Mouse (Mus musculus): ENCODE results near the gene Atp5k.

Gene Atp5k

GRCm38 (mm10) chr5:108427186-108427585 lies 7.1 kb downstream of the Atp5k start:
- peak; percentile 67 for DNase-seq (ENCODE audit: low read depth, low spot score)

DNA sequence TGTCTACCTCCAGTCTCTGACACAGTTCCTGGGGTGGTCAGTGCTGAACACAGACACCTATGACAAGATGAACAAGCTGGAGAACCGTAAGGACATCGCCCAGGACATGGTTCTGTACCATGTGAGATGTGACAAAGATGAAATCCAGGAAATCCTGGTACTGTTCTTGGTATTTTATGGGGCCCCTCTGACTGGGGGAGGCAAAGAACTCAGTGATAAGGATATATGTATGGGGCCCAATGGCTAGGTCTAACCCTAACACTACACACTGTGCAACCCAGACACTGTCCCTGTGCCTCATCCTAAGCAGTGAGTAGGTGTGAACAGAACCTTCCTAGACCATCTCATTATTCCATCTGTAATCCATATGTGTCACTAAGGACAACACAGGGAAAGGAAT lies 10.8 kb downstream of the Atp5k start:
- DNase-seq (ENCODE audit: low read depth, low spot score) = no peak

- DNase-seq (ENCODE audit: low read depth, low spot score) = no peak
Observed at GRCm38 (mm10) chr5:108422741-108423140, 11.5 kb downstream of the Atp5k start.

GRCm38 (mm10) chr5:108414711-108415110 lies 19.5 kb downstream of the Atp5k start:
- DNase-seq (ENCODE audit: low read depth, low spot score) = no peak

DNA sequence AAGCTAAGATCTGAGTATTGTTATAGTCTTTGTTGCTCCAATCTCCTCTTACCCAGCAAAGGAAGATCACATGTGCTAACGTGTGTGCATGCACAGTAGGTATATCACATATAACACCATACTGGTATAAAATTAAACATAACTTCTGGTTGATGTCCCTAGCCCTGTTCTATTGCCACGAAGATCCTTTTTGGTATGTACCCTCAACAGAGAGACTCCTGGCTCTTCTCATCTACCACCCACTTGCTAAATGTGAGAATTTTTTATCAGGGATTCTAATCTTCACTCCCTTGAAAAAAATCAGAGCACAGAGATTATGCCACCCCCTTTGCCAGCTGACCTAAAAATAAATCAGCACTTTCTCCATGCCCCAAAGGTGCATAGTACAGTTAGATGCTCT lies 27.3 kb downstream of the Atp5k start:
- DNase-seq (ENCODE audit: low read depth, low spot score) = no peak

- no peak for DNase-seq (ENCODE audit: low read depth, low spot score)
Observed at GRCm38 (mm10) chr5:108405460-108405859, 28.8 kb downstream of the Atp5k start.

- no peak for DNase-seq (ENCODE audit: low read depth, low spot score)
Observed at GRCm38 (mm10) chr5:108403453-108403852, 30.8 kb downstream of the Atp5k start.

GRCm38 (mm10) chr5:108389744-108390143 lies 44.5 kb downstream of the Atp5k start:
- DNase-seq (ENCODE audit: low read depth, low spot score) = no peak

DNA sequence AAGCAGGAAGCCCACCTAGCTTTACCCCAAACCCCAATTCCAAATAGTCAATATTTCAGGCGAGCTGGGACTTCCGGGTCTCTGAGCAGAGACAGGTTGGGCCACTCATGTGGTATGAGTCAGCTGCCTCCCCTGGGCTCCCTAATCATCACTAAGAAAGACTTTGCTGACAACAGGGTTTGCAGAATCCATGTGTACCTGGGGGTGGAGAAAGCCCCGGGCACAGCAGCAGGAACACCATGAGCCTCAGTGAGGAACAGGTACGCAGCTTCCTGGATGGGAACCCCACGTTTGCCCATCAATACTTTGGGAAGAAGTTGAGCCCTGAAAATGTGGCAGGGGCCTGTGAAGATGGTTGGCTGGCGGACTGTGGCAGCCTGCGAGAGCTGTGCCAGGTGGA lies 46.0 kb downstream of the Atp5k start, which contains the start of gene Pde6b:
TSS of gene Pde6b (plus strand) at position 191 of the 400 bp plus-strand sequence.
- no peak for DNase-seq (ENCODE audit: low read depth, low spot score)

DNA sequence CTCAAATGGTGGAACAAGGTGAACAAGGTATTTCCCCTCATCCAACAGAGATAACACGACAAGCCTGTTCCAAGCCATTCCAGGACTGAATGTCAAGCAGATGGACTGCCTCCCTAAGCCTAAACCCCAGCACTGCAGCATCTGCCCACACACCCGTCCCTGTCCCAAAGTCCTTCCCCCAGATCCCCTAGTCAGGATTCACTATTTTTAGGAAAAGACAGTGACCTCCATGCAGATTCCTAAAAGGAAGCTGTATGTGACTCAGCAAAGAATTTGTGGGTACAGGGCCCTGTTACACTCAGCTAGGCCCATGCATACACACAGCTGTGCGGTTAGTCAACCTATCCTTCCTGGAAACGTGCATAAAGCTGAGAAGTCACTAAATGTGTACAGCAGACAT lies 47.8 kb downstream of the Atp5k start:
- DNase-seq (ENCODE audit: low read depth, low spot score) = no peak

DNA sequence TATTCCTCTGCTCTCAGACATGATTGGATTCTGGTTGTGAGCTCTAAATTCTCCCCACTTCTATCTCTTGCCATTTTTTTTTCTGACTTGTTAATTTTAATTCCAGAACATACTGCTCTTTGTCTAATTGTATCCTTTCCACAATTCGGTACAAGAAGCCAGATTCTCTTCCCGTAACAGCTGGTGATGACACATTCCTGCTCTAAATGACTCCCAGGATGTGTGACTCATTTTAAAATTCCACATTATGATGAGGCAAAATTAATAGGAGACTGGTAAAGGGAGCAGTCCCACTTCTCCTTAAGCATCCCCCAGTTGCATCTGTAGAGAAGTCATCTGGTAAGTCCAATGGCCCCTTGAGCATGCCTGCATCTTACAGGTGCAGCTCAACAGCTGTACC lies 48.6 kb downstream of the Atp5k start:
- no peak for DNase-seq (ENCODE audit: low read depth, low spot score)

Measured in ES-CJ7 (cell line).